Mouse (Mus musculus): Measurements from ENCODE around the gene Atg16l2. TPM values are rescaled to one million over a fixed set of nuclear protein-coding genes. Genes with fewer than 3 reads are reported as not detected.

Gene Atg16l2
- polyA plus RNA-seq, 1 experiment from 2014 or later = 16.5 TPM

DNA sequence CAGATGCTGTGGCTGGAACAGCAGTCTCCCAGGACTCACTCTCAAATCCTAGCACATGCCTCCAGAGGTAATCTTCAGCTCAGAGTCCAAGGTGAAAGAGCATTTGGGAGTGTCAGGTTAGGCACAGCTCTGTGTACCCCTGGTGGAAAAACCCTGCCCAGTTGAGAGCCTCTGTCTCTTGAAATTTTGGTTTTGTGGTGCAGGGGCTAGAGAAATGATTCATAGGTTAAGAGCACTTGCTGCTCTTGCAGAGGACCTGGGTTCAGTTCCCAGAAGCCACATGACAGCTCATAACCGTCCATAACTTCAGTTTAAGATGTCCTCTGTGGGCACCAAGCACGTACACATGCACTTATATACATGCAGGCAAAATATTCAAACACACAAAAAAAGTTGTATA, 14.2 kb downstream of the Atg16l2 start:
- 82% methylated on average over 2 of the region's 2 CpGs for WGBS
- H3K4me2 ChIP-seq = no peak overlapping the region
- no peak for ATAC-seq (ENCODE audit: low read depth)
- H3K9ac ChIP-seq = no peak overlapping the region
- no peaks in the 10 kb centered on the region for H3K27me3 ChIP-seq
- H3K4me1 ChIP-seq (replicated peaks) = no peaks in the 10 kb centered on the region
- H3K27ac ChIP-seq (replicated peaks) = no peak overlapping the region
- peaks cover 53% of the 10 kb centered on the region for H3K36me3 ChIP-seq
- no peaks in the 10 kb centered on the region for H3K9me3 ChIP-seq
- no peak overlapping the region for H3K4me3 ChIP-seq

GRCm38 (mm10) chr7:101286891-101287290, 15.2 kb downstream of the Atg16l2 start:
- Histone ChIP-seq H3K9me3 (no peaks in the 10 kb centered on the region), H3K4me1 (replicated peaks) (no peaks in the 10 kb centered on the region), H3K4me3 (no peak overlapping the region), H3K4me2 (no peak overlapping the region), H3K27me3 (no peaks in the 10 kb centered on the region), H3K9ac (no peak overlapping the region), H3K27ac (replicated peaks) (0 out of 2 replicates have a peak overlapping the region, but pooled peaks have one; percentile 13), H3K36me3 (peaks cover 62% of the 10 kb centered on the region)
- ATAC-seq (ENCODE audit: low read depth) = no peak
- 89% methylated on average over 4 of the region's 4 CpGs for WGBS

- Histone ChIP-seq H3K27ac (replicated peaks) (no peak overlapping the region), H3K9me3 (no peaks in the 10 kb centered on the region), H3K4me2 (no peak overlapping the region), H3K9ac (no peak overlapping the region), H3K4me1 (replicated peaks) (no peaks in the 10 kb centered on the region), H3K36me3 (peaks cover 70% of the 10 kb centered on the region), H3K4me3 (no peak overlapping the region), H3K27me3 (no peaks in the 10 kb centered on the region)
- 83% methylated on average over 1 of the region's 1 CpGs for WGBS
- no peak for ATAC-seq (ENCODE audit: low read depth)
These were observed 17.5 kb downstream of the Atg16l2 start for GRCm38 (mm10) chr7:101284504-101284903.

- no peaks in the 10 kb centered on the region for H3K27me3 ChIP-seq
- no peak for ATAC-seq (ENCODE audit: low read depth)
- no peak overlapping the region for H3K4me2 ChIP-seq
- H3K4me3 ChIP-seq = no peak overlapping the region
- H3K27ac ChIP-seq (replicated peaks) = no peak overlapping the region
- H3K4me1 ChIP-seq (replicated peaks) = no peaks in the 10 kb centered on the region
- WGBS = 92% methylated on average over 3 of the region's 3 CpGs
- H3K9ac ChIP-seq = no peak overlapping the region
- H3K9me3 ChIP-seq = no peaks in the 10 kb centered on the region
- H3K36me3 ChIP-seq = peaks cover 81% of the 10 kb centered on the region
These were observed 19.3 kb downstream of the Atg16l2 start for GRCm38 (mm10) chr7:101282721-101283120.

DNA sequence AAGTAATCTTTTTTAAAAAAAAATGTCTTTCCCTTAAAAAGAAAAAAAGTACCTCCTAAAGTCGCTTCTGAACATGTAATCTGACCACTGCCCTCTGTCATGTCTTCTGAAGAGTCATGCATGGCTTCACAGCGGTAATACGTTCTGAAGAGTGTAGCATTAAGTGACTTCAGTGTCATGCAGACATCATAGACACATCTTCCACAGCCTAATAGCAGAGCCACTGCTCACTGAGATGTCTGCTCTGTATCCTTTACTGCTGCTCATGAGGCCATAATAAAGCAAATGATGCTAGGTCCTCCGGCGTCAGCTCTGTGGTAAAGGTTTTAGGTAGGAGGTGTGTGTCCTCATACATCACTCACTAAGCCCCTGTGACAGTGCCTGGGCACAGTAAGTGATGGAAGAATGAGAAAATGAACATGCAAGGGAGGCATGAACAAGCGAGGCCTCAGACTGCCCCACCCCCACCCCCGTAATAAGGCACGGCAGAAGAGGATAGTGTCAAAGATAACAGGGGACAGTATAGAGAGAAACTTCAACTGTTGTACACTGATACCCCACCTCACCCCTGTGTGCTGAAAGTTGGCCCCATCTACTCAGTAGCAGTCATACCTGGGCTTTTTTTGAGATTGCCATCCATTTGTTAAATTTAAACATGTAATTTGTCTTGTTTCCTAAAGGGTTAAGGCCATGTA, 29.4 kb downstream of the Atg16l2 start:
- H3K27ac ChIP-seq (replicated peaks) = no peak overlapping the region
- no peaks in the 10 kb centered on the region for H3K27me3 ChIP-seq
- no peak overlapping the region for H3K4me3 ChIP-seq
- no peak overlapping the region for H3K9ac ChIP-seq
- WGBS = 91% methylated on average over 8 of the region's 8 CpGs
- no peaks in the 10 kb centered on the region for H3K9me3 ChIP-seq
- no peak overlapping the region for H3K4me2 ChIP-seq
- H3K36me3 ChIP-seq = peaks cover 48% of the 10 kb centered on the region
- H3K4me1 ChIP-seq (replicated peaks) = no peaks in the 10 kb centered on the region
- ATAC-seq (ENCODE audit: low read depth) = no peak

DNA sequence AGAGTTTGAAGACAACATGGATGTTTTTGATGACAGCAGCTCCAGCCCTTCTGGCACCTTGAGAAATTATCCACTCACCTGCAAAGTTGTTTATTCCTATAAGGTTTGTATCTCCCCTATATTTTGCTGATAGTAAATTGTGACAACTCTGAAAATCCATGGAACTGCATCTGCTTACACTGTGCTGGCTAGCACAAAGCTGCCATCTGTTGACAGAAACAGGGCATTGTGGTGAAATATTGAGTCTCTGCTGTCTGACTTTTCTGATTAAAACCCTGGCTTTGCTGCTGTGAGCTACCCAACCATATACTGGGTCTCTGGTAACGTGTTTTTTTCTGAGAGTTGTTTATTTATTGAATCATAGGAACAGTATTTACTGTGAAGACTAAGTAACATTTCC, 30.4 kb downstream of the Atg16l2 start:
- ATAC-seq (ENCODE audit: low read depth) = no peak
- Histone ChIP-seq H3K4me2 (no peak overlapping the region), H3K36me3 (peaks cover 39% of the 10 kb centered on the region), H3K9ac (no peak overlapping the region), H3K4me1 (replicated peaks) (no peaks in the 10 kb centered on the region), H3K9me3 (no peaks in the 10 kb centered on the region), H3K27ac (replicated peaks) (no peak overlapping the region), H3K27me3 (no peaks in the 10 kb centered on the region), H3K4me3 (no peak overlapping the region)
- WGBS = 88% methylated on average over 1 of the region's 1 CpGs

- Histone ChIP-seq H3K36me3 (peaks cover 16% of the 10 kb centered on the region), H3K27ac (replicated peaks) (no peak overlapping the region), H3K4me2 (no peak overlapping the region), H3K27me3 (no peaks in the 10 kb centered on the region), H3K4me1 (replicated peaks) (no peaks in the 10 kb centered on the region), H3K4me3 (no peak overlapping the region), H3K9me3 (no peaks in the 10 kb centered on the region), H3K9ac (no peak overlapping the region)
- ATAC-seq (ENCODE audit: low read depth) = no peak
- WGBS = 87% methylated on average over 3 of the region's 3 CpGs
These were observed 34.4 kb downstream of the Atg16l2 start for GRCm38 (mm10) chr7:101267457-101268259.

- H3K27me3 ChIP-seq = no peaks in the 10 kb centered on the region
- H3K4me2 ChIP-seq = no peak overlapping the region
- H3K4me1 ChIP-seq (replicated peaks) = no peaks in the 10 kb centered on the region
- H3K9ac ChIP-seq = no peak overlapping the region
- no peak overlapping the region for H3K4me3 ChIP-seq
- ATAC-seq (ENCODE audit: low read depth) = no peak
- H3K9me3 ChIP-seq = no peaks in the 10 kb centered on the region
- no peak overlapping the region for H3K27ac ChIP-seq (replicated peaks)
- peaks cover 36% of the 10 kb centered on the region for H3K36me3 ChIP-seq
These were observed 38.5 kb downstream of the Atg16l2 start for GRCm38 (mm10) chr7:101263511-101263910.

DNA sequence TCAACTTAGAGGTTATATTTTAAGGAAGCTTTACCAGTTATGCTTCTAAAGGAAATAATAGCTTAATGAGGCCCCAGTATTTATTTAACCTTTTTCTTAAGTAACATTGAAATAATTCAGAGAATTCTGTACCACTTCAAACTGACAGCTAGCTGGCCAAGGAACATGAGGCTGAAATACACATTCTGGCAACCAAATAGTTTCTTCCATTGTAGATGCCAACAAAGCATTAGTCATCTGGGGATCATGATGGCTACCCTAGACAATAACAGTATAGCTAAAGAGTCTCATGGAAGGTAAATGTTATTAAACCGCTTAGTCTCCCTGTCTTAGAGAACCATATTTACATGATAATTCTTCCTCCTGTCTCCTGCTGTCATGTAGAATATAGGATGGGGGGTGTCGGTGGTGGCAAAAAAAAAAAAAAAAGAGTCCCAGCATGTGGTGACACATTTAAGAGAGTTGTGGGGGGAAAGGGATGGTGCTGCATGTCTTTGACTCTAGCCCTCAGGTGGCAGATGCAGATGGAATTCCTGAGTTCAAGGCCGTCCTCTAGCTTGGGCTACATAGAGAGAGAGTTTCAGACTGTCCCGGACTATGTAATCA, 40.0 kb downstream of the Atg16l2 start:
- no peaks in the 10 kb centered on the region for H3K27me3 ChIP-seq
- WGBS = 71% methylated on average over 4 of the region's 4 CpGs
- H3K9me3 ChIP-seq = no peaks in the 10 kb centered on the region
- no peak overlapping the region for H3K4me2 ChIP-seq
- H3K36me3 ChIP-seq = peaks cover 36% of the 10 kb centered on the region
- H3K4me3 ChIP-seq = no peak overlapping the region
- no peak for ATAC-seq (ENCODE audit: low read depth)
- no peak overlapping the region for H3K9ac ChIP-seq
- no peak overlapping the region for H3K27ac ChIP-seq (replicated peaks)
- H3K4me1 ChIP-seq (replicated peaks) = no peaks in the 10 kb centered on the region

DNA sequence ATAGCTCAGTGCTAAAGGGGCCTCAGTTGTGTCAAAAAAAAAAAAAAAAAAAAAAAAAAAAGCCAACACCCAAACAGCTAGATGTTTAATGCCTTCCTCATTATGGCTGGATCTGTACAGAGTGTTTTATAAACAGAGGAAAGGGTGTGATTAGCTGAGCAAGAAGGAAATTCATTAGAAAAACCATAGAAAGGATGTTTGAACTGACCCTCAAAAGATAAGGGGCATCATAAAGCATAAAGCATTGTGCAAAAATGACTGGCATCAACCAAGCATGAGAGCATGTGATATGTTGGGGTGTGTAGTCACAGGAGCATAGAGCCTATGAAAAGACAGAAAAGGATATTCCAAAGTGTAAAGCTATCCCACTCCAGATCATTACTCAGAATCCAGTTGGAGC, 43.6 kb downstream of the Atg16l2 start:
- Histone ChIP-seq H3K9ac (no peak overlapping the region), H3K27ac (replicated peaks) (no peak overlapping the region), H3K9me3 (no peaks in the 10 kb centered on the region), H3K36me3 (peaks cover 53% of the 10 kb centered on the region), H3K27me3 (no peaks in the 10 kb centered on the region), H3K4me2 (no peak overlapping the region), H3K4me1 (replicated peaks) (no peaks in the 10 kb centered on the region), H3K4me3 (no peak overlapping the region)
- no peak for ATAC-seq (ENCODE audit: low read depth)

GRCm38 (mm10) chr7:101253071-101253470, 49.0 kb downstream of the Atg16l2 start:
- Histone ChIP-seq H3K4me3 (no peak overlapping the region), H3K4me2 (no peak overlapping the region), H3K27me3 (no peaks in the 10 kb centered on the region), H3K27ac (replicated peaks) (no peak overlapping the region), H3K36me3 (peaks cover 42% of the 10 kb centered on the region), H3K9ac (no peak overlapping the region), H3K4me1 (replicated peaks) (no peaks in the 10 kb centered on the region), H3K9me3 (no peaks in the 10 kb centered on the region)
- WGBS = 77% methylated on average over 2 of the region's 2 CpGs
- no peak for ATAC-seq (ENCODE audit: low read depth)

GRCm38 (mm10) chr7:101249173-101249572, 52.9 kb downstream of the Atg16l2 start:
- Histone ChIP-seq H3K4me1 (replicated peaks) (no peaks in the 10 kb centered on the region), H3K4me2 (no peak overlapping the region), H3K27me3 (no peaks in the 10 kb centered on the region), H3K27ac (replicated peaks) (no peak overlapping the region), H3K36me3 (peaks cover 37% of the 10 kb centered on the region), H3K9me3 (no peaks in the 10 kb centered on the region), H3K4me3 (no peak overlapping the region), H3K9ac (no peak overlapping the region)
- no peak for ATAC-seq (ENCODE audit: low read depth)
- 80% methylated on average over 2 of the region's 2 CpGs for WGBS

All from neural tube, embryonic 13.5 days (tissue).